Mouse (Mus musculus): ENCODE results near the gene Gorasp1. TPM values are rescaled to one million over a fixed set of nuclear protein-coding genes. Genes with fewer than 3 reads are reported as not detected.

The Gorasp1 gene
- total RNA-seq (2022): 10 to 100 TPM; 32.8 to 40.9 (median 36.8) TPM

- DNase-seq (ENCODE audit: low spot score in 2 of 2): peak; percentile 89
These were observed at the start of gene Gorasp1, which contains the start of gene Ttc21a for GRCm38 (mm10) chr9:119937005-119937773. Gene Gorasp1, minus strand, starts transcription at chr9:119937565. Gene Ttc21a, plus strand, starts transcription at chr9:119937606.

GRCm38 (mm10) chr9:119985881-119986574 lies 48.7 kb upstream of the Gorasp1 start:
- DNase-seq (ENCODE audit: low spot score in 2 of 2): no peak

GRCm38 (mm10) chr9:119984536-119985011 lies 47.2 kb upstream of the Gorasp1 start, which contains the start of gene Csrnp1:
Gene Csrnp1, minus strand, starts transcription at chr9:119984658.
- no peak for DNase-seq (ENCODE audit: low spot score in 2 of 2)

DNA sequence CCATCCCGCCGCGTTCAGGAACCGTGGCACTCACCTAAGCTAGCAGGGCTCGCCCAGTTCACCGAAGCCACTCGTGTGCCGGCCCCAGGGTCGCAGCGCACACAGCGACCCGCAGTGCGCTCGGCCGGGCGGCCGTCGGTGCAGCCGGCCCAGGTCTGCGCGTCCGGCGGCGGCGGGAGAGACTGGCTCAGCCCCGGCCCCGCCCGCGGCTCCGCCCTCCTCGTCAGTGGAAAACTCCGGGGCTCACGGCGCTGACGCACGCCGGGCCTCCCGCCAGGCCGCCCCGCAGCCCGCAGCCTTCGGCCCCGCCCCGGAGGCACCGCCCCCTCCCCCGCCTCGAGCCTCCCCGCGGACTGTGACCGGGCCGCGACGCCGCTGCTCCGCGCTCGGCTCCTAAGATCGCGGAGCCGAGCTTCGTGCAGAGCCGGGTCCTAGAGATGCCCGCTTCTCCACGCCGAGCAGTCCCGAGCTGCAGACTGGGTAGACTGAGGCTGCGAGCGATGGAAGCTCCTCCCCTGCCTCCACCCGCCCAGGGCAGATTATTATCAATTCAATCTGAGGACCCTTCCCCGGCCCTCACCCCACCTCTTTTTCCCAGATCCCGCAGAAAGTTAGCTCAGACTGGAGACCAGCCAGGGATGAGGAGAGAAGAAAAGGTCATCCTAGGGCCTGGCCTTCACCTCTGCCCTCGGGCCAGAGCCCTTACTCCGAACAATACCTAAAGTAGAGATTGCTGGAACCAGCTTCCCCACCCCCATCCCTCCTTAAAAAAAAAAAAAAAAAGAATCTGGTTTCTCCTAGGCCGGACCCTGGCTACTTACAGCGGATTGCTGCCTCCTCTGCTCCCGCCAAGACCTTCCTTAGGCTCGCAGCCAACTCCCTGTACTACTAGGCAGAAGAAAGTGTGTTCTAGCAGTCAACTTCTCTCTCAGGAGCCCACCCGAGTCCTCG lies 46.5 kb upstream of the Gorasp1 start:
- DNase-seq (ENCODE audit: low spot score in 2 of 2): peak; percentile 73 to 84

GRCm38 (mm10) chr9:119982956-119983551 lies 45.7 kb upstream of the Gorasp1 start:
- peak in 1 of 2 experiments; percentile 53 for DNase-seq (ENCODE audit: low spot score in 2 of 2)

DNA sequence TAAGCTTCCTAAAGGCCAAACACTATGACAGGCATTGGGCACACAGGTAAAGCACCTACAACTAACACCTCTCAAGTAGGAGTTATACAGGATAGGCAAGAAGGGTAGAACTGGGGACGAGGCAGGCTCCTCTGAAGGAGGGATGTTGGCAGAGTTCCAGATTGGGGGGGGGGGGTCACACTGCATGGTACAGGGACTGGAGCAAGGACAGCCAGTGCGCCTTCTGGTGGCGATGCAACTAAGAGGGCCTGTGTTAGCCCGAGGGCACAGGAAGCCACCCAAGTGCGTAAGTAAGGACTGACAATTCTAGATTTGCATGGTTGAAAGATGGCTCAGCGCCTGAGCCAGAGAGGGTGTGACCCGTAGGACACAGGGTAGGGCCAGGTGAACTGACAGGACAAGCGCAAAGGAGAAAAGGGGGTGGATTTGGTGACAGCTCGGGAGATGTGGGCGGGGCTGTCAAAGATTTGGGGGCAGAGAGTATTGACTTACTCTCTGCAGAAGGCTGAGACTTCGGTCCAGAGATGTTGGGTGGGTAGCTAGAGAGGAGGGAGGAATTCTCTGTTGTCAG lies 45.0 kb upstream of the Gorasp1 start:
- peak in 1 of 2 experiments; percentile 48 for DNase-seq (ENCODE audit: low spot score in 2 of 2)

DNA sequence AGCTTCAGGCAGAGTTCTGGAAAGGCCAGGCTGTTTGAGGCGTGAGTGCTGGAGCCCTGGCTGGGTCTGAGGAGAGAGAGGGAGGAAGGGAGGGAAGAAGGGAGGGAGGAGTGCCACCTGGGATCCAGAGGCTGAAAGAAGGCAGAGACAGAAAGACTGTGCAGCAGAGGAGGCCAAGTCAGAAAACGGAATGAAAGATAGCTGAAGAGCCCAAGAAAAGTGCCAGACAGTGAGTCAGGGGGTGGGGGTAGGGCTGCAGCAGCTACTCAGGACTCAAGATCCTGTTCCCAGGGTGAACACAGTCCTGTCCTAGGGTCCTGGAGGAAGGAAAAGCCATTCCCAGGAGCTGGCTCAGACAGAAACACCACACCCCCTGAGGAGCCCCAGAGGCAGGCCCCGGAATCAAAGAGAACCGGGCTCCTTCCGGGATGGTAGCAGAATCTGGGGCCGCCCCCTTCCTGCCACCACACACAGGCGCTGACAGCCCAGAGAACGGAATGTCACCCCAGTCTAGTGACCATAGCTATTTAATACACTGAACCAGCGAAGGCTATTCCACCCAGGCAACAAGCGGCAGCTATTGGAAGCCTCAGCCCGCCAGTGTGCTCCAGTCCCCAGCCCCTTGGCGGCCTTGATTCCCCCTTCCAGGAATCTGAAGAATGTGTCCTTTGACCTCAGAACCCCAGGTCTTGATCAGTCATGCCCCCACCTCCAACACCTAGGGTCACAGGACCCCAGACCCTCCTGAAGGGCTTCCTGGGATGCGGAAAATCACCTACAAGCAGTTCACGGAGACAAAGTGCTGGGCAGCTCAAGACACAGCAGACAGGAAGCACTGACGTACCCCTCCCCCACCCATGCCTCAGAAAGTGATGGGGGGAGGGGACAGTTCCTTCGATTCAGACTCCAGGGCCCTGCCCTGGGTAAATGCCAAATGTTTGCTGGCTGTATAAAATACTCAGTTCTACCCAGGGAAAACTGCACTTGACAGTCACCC lies 44.1 kb upstream of the Gorasp1 start:
- DNase-seq (ENCODE audit: low spot score in 2 of 2): peak in 1 of 2 experiments; percentile 62

- DNase-seq (ENCODE audit: low spot score in 2 of 2): no peak
These were observed 43.4 kb upstream of the Gorasp1 start for GRCm38 (mm10) chr9:119980770-119981182.

DNA sequence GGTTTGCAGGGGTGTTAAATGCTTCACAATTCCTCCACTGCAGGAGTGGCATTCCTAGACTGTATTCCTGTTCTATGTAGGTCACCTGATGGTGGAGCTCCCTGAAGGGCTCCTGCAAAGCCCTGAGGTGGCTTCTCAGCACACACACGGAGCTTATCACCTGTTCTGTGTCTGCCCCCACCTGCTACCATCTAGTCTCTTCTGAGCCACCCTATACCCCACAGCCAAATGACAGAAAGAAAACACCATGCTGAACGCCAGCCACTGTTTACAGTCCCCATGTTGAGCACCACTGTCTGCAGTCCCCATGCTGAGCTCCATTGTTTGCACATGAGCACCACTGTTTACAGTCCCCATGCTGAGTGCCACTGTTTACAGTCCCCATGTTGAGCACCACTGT lies 42.4 kb upstream of the Gorasp1 start:
- no peak for DNase-seq (ENCODE audit: low spot score in 2 of 2)

GRCm38 (mm10) chr9:119978811-119979441 lies 41.6 kb upstream of the Gorasp1 start:
- peak in 1 of 2 experiments; percentile 84 for DNase-seq (ENCODE audit: low spot score in 2 of 2)

- no peak for DNase-seq (ENCODE audit: low spot score in 2 of 2)
These were observed 40.9 kb upstream of the Gorasp1 start for GRCm38 (mm10) chr9:119978151-119978810.

- no peak for DNase-seq (ENCODE audit: low spot score in 2 of 2)
These were observed 40.2 kb upstream of the Gorasp1 start for GRCm38 (mm10) chr9:119977557-119978060.

- DNase-seq (ENCODE audit: low spot score in 2 of 2): no peak
These were observed 39.6 kb upstream of the Gorasp1 start for GRCm38 (mm10) chr9:119976704-119977556.

DNA sequence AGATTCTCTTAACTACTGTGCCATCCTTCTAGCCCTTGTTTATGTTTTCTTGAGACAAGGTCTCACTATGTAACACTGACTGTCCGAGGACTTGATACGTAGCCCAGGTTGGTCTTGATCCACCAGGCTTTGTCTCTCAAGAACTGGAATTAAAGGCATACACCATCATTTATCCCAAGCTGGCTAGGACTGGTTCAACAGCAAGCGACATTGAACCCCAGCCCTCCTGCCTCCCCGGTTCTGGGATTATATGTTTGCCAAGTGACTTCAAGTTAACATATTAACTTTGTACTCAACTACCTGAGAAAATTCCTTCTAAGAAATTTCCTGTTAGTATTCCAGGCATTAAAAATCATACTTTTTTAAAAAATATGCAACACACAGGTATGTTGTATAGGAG lies 37.9 kb upstream of the Gorasp1 start:
- DNase-seq (ENCODE audit: low spot score in 2 of 2): no peak

- DNase-seq (ENCODE audit: low spot score in 2 of 2): no peak
These were observed 37.2 kb upstream of the Gorasp1 start for GRCm38 (mm10) chr9:119974609-119975008.

- no peak for DNase-seq (ENCODE audit: low spot score in 2 of 2)
These were observed 36.6 kb upstream of the Gorasp1 start for GRCm38 (mm10) chr9:119973869-119974520.

Data from left cerebral cortex, adult 8-10 months (tissue).